Mouse (Mus musculus) frontal cortex, postnatal 36 days (tissue): ENCODE measurements around the gene Fam160b1.

Experiments used
- DNase-seq, 2 experiments: peaks; one replicate each; pipeline ENCODE4 v3.0.0; 2022; ENCODE audit warnings: low spot score in 2 of 2

The Fam160b1 gene

GRCm38 (mm10) chr19:57366626-57367025 is 6.1 kb downstream of the Fam160b1 start:
- DNase-seq: no peak

DNA sequence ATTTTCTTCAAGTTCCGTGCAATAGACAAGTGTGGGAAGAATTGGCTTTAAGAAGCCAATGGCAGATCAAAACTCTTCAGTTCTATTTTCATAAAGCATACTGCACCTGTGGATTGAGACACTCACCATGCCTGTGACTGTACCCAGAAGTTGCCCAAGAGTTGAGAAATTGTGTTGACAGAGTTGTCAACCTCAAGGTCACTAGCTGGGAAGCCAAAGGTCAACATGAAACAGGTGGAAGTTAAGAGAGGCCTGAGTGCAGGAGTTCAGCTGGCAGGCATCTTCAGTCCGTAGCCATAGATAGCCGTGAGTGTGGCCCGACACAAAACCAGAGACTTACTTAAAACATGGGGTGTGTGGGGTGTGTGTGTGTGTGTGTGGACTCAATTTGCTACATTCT is 6.7 kb downstream of the Fam160b1 start:
- no peak for DNase-seq

- no peak for DNase-seq
Measured at GRCm38 (mm10) chr19:57367849-57368387, 7.4 kb downstream of the Fam160b1 start.

DNA sequence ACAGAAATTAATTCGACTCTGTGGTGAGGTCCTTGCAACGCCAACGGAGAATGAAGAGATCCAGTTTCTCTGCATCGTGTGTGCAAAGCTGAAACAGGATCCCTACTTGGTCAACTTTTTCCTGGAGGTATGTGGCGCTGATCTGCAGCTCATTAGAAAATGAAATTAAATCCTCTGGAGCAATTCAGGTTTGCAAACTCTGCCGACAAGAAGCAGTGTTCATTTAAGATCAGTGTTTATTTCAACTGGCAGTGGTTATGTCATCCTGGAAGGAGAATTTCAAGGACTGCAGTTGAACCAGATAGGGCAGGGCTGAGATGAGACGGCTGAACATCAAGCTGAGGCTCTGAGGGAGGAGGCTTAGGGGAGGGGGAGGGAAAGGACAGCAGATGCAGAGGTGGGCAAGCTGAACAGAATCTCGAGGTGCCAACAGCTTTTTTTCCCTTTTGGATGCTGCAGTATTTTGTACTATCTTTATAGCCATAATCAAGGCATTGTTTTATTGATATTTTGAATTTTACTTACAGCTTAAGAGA is 12.9 kb downstream of the Fam160b1 start:
- DNase-seq: peak in 1 of 2 experiments; percentile 50

- DNase-seq: no peak
Measured at GRCm38 (mm10) chr19:57375161-57375560, 14.7 kb downstream of the Fam160b1 start.

- DNase-seq: no peak
Measured at GRCm38 (mm10) chr19:57375746-57376145, 15.3 kb downstream of the Fam160b1 start.

DNA sequence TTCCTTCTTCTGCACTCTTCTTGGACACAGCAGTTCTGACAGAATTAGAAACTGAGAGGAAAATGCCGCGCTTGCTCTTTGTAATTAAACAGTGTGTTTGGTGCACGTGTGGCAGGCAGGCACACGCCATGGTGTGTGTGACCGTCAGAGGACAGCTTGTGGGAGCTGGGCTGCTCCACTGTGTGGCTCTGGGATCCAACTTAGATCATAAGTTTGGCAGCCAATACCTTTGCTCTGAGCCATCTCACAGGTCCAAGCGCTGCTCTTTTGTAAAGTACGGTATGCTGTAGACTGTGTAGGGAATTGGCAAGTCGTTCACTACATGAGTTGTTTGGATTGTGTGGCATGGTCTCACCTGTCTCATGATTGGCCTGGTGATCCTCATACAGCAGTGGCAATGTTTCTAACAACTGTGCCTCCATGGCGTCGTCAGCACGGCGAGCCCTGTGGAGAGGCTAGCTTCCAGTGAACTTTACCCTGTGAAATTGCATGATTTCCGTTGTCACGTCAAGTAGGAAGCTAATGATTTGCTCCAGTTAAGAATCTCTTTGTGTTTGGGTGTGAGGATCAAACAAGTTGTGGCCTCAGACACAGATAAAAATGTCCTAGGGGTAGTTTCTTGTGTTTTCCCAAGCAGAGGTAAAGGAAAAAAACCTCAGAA is 16.7 kb downstream of the Fam160b1 start:
- no peak for DNase-seq

DNA sequence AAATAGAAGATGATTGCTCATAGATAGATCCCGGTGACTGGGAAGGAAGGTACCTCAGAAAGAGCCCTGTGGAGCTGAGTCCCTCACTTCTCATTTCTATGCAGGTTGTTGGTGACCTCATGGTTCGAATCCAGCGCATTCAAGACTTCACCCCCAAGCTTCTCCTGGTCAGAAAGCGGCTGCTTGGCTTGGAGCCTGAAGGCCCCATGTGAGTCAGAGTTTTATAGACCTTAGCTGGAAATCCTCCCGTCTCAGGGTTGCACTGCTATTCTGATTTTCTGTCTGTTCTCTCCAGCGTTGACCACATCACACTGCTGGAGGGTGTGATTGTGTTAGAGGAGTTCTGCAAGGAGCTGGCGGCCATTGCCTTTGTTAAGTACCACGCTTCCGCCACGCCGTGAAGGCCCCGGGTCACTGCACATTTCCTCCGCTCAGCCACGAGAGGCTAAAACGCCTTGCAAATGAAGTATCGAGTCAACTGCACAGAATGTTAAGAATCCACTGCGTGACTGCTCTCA is 25.8 kb downstream of the Fam160b1 start:
- DNase-seq: no peak

DNA sequence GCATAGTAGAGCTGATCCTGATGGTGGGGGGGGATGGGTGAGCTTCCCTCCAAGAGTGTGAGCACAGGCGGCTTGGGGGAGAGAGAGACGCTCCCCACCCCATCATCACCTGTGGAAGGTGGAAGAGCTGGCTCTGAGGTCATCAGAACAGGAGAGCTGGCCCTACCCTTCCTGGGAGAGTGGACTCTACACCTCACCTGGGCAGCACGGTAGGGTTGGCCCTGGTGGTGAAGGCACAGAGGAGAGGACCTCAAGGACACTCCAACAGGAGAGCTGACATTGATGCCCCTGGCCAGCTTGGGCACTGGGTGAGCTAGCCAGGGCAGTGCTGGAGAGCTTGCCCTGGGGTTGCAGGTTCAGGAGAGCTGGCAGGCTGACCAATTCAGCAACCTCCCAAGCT is 31.1 kb downstream of the Fam160b1 start:
- no peak for DNase-seq

DNA sequence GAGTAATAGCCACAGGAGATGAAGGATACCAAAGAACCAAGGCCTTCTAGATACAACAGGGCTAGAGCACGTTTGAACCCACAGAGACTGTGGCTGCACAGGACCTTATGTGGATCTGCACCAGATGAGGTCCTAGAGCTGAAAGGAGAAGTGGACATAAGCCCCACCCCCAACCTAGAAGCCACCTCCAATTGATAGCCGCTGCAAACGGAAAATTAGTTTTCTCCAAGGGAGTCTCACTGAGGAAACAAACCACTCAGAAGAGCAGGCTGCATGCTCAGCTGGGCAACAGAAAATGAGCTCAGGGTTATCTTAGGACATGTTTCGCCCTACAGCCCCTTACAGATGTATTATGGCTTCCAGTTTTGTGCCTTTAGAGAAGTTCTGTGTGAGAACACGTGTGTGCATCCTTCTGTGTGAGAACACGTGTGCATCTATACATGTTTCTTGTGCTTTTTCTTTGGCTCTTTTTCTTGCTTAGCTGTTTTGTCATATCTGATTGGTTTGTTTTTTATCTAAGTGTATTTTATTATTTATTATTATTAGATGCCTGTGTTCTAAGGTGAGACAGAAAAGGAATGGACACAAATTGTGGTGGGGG is 33.0 kb downstream of the Fam160b1 start:
- DNase-seq: no peak

GRCm38 (mm10) chr19:57396609-57397008 is 36.1 kb downstream of the Fam160b1 start:
- no peak for DNase-seq

GRCm38 (mm10) chr19:57402364-57402763 is 41.9 kb downstream of the Fam160b1 start:
- no peak for DNase-seq

GRCm38 (mm10) chr19:57403700-57404501 is 43.4 kb downstream of the Fam160b1 start:
- DNase-seq: peak; percentile 62 to 67

DNA sequence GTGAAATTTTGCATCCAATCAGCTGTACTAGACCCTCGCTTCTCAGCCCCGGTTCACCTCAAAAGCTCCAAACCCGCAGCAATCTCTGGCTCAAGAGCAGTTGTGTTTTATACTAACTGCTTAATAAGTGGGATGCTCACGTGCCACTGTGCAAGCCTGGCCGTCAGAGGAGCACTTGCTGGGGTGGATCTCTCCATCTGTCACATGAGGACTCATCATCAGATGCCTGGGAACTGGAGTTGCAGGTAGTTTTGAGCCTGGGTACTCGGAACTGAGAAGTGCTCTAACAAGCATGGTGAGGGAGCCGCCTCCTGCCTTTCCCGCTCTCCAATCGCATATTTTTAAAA is 44.0 kb downstream of the Fam160b1 start:
- peak in 1 of 2 experiments; percentile 20 for DNase-seq

DNA sequence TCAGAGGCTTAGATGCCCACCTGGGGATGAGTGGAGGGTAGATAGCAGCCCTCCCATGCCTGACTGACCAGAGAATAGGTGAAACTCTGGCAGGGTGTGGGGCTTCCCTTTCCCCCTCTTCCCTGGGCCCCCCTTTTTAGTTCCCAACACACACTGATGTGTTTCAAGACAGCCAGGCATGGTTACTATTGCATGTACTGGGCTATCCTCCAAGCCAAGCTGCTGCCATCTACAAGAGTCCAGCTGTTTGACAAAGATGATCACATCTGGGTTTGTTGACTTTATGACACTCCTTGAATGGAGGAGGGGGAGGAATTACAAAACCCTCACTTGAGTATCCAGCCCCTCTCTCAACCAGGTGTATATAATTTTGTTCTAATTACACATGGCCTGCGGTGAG is 47.5 kb downstream of the Fam160b1 start:
- DNase-seq: no peak

DNA sequence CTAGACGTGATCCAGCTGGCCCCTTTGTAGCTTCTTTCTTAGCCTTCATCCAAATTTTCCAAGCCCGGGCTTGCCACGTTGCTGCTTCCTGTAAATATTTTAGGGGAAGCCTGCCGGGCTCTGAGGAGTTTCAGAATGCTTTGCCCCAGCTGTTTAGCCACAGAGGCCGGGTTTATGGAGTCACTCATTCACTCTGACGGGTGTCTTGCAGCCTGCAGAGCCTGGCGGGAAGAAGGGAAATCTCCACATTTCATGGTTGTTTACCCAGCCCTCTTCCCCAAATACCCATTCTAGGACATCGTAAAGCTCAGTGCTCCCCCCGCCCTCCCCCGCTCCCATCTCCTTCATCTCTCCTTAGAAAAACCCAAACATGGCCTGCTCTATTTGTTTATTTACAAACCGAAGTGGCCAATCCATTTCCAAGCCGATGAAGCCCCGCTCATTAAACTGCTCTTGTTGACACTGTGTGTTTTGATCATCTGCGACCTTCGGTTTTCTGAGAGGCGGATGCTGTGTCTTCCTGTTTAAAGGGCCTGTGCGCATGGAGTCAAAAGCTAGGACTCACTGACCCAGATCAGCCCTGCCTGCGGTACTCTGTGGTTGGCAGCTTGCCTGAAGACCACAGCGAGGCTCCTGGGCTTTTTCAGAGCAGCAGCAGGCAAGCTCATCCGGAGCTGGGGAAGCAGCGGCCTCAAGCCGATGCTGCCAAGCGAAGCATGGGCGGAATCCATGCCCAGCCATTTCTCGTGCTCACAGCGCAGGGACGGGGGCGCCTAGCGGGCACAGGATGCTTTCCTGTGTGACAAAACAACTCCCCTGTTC is 51.1 kb downstream of the Fam160b1 start:
- DNase-seq: peak; percentile 39 to 51

- DNase-seq: no peak
Measured at GRCm38 (mm10) chr19:57413170-57413569, 52.7 kb downstream of the Fam160b1 start.

- no peak for DNase-seq
Measured at GRCm38 (mm10) chr19:57413918-57414317, 53.4 kb downstream of the Fam160b1 start.

DNA sequence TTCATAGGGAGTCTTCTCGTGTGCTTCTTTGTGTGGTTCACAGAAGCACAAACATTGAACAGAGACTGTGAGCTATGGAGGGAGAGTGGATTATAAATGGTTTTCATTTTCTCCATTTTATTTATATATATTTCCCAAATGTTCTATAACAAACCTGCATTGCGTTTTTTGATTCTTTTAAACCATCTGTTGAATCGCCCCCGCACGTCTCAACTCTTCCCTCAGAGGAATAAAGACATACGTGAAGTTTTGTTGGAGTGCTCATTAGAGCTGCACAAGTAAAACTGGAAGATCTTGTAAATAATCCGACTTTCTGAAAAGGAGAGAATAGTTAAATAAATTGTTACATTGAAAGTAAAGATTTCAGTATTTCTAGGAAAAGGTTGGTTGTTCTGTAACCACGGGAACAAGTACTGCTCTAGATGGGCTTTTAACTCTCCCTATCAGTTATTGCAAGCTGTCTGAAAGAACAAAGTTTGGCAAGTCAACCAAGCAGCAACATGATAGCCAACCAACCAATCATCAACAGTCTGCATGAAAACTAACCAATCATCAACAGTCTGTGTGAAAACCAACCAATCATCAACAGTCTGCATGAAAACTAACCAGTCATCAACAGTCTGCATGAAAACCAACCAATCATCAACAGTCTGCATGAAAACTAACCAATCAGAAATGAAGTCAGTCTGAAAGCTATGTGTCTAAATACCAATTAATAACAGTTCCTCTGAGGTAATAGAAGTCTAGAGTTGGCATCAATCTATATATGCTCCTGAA is 54.7 kb downstream of the Fam160b1 start:
- DNase-seq: peak in 1 of 2 experiments; percentile 35

GRCm38 (mm10) chr19:57417800-57418580 is 57.5 kb downstream of the Fam160b1 start:
- no peak for DNase-seq
